Mouse (Mus musculus): Measurements from ENCODE around the gene Dnah10. TPM values are rescaled to one million over a fixed set of nuclear protein-coding genes. Genes with fewer than 3 reads are reported as not detected.

The Dnah10 gene
- total and polyA plus RNA-seq, 2 experiments = not detected

DNA sequence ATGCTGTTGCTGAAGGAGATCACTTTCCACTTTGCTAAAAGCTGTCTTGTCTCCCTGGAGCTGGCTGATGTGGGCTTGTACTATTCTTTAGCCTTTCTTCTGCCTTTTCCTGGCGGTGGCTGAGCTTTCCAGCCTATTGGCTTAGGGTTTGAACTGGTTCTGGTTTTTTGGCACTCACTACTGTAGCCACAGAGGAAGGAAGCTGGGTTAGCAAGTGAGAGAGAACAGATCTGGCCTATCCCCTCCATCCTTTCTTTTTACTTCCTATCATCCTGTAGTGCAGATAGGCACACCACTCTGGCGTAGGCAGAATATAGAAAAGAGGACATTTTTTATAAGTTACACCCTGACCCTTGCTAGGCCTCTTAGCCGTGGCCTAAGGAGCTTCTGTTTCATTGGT lies 148.2 kb downstream of the Dnah10 start:
- Histone ChIP-seq H3K27ac (replicated peaks; ENCODE audit: insufficient read depth, low read depth, low read length) (no peak overlapping the region; the same call in 1 of the 2 replicates), H3K79me2 (ENCODE audit: control insufficient read depth, insufficient read depth, low read length) (peaks cover 31% of the 10 kb centered on the region; the same call in 1 of the 2 replicates), H3K4me1 (ENCODE audit: control insufficient read depth, insufficient read depth, low read length) (no peaks in the 10 kb centered on the region; the same call in 1 of the 2 replicates), H3K9ac (ENCODE audit: low read depth, low read length) (no peak overlapping the region), H3K36me3 (ENCODE audit: control insufficient read depth, insufficient read depth, low read length) (no peaks in the 10 kb centered on the region), H3K27me3 (ENCODE audit: control insufficient read depth, insufficient read depth, low read length) (no peaks in the 10 kb centered on the region), H3K4me3 (ENCODE audit: insufficient read depth, low read depth, low read length) (no peak overlapping the region)
- WGBS = 81% methylated on average over 3 of the region's 3 CpGs
- TF ChIP-seq CTCF (IDR thresholded peaks at IDR 0.05; ENCODE audit: low read depth, low read length) (no peak), POLR2A (IDR thresholded peaks at IDR 0.05; ENCODE audit: extremely low read depth, insufficient read depth, low read length) (no peak)
- DNase-seq (ENCODE audit: extremely low read depth, low read depth, low spot score) = no peak

DNA sequence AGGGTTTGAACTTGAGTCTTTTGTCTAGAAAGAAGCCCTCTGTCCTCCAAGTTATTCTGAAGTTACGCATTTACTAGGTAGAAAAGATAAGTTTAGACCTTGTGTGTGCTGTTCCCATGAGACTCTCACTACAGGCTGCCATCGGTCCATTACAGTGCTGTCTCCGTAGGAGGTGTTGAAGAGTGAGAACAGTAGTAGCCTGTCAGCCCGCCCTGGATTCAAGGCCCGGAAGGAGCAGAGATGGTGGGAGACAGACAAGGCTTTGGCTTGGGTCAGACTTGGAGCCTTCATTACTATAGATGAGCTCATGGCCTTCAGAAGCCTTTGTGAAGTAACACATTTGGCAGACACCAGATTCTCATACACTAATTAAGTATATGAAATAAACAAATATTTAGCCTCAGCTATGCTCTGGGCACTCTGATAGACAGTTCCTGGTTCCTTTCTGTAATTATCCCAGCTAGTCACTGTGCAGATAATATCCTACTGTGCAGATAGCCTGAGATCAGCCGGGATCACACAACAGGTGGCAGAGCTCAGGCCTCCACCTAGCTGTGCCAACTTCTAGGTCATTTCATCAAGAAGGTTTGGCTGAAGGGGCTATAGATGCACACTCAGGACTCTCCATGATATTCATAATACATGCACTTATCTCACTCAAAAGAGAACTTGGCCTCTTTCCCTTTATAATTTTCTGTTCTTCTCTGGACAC lies 149.2 kb downstream of the Dnah10 start:
- peaks cover 29% of the 10 kb centered on the region; the same call in 1 of the 2 replicates for H3K79me2 ChIP-seq (ENCODE audit: control insufficient read depth, insufficient read depth, low read length)
- no peaks in the 10 kb centered on the region; the same call in 1 of the 2 replicates for H3K4me1 ChIP-seq (ENCODE audit: control insufficient read depth, insufficient read depth, low read length)
- H3K4me3 ChIP-seq (ENCODE audit: insufficient read depth, low read depth, low read length) = no peak overlapping the region
- H3K27ac ChIP-seq (replicated peaks; ENCODE audit: insufficient read depth, low read depth, low read length) = no peak overlapping the region
- WGBS = 88% methylated on average over 6 of the region's 6 CpGs
- H3K27me3 ChIP-seq (ENCODE audit: control insufficient read depth, insufficient read depth, low read length) = no peaks in the 10 kb centered on the region
- H3K36me3 ChIP-seq (ENCODE audit: control insufficient read depth, insufficient read depth, low read length) = no peaks in the 10 kb centered on the region
- H3K9ac ChIP-seq (ENCODE audit: low read depth, low read length) = no peak overlapping the region
- no peak for DNase-seq (ENCODE audit: extremely low read depth, low read depth, low spot score)
- TF ChIP-seq POLR2A (IDR thresholded peaks at IDR 0.05; ENCODE audit: extremely low read depth, insufficient read depth, low read length) = no peak
- no peak for TF ChIP-seq CTCF (IDR thresholded peaks at IDR 0.05; ENCODE audit: low read depth, low read length)

DNA sequence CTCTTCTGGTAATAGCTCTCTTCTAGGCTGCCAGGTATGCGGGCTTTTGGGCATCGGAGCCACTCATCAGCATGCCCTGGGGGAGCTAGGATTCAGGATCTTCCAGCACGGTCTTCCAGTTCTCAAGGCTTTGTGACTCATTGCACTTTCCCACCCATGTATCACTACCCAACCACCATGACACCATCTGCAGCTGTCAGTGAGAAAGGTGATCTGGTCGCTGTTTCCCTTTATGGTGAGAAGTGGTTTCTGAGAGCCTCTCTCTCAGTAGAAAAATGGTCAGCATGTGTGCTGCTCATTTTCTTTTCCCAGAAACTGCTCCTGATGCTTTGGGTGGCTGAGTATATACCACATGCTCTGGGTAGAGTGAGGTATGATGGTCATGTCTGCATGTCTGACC lies 154.4 kb downstream of the Dnah10 start:
- no peak for TF ChIP-seq POLR2A (IDR thresholded peaks at IDR 0.05; ENCODE audit: extremely low read depth, insufficient read depth, low read length)
- no peak for TF ChIP-seq CTCF (IDR thresholded peaks at IDR 0.05; ENCODE audit: low read depth, low read length)
- peaks cover 13% of the 10 kb centered on the region; the same call in 1 of the 2 replicates for H3K79me2 ChIP-seq (ENCODE audit: control insufficient read depth, insufficient read depth, low read length)
- WGBS = 96% methylated on average over 4 of the region's 4 CpGs
- H3K4me1 ChIP-seq (ENCODE audit: control insufficient read depth, insufficient read depth, low read length) = no peaks in the 10 kb centered on the region
- no peak overlapping the region for H3K27ac ChIP-seq (replicated peaks; ENCODE audit: insufficient read depth, low read depth, low read length)
- no peak overlapping the region for H3K4me3 ChIP-seq (ENCODE audit: insufficient read depth, low read depth, low read length)
- no peak for DNase-seq (ENCODE audit: extremely low read depth, low read depth, low spot score)
- H3K36me3 ChIP-seq (ENCODE audit: control insufficient read depth, insufficient read depth, low read length) = no peaks in the 10 kb centered on the region
- no peak overlapping the region for H3K9ac ChIP-seq (ENCODE audit: low read depth, low read length)
- no peaks in the 10 kb centered on the region for H3K27me3 ChIP-seq (ENCODE audit: control insufficient read depth, insufficient read depth, low read length)

DNA sequence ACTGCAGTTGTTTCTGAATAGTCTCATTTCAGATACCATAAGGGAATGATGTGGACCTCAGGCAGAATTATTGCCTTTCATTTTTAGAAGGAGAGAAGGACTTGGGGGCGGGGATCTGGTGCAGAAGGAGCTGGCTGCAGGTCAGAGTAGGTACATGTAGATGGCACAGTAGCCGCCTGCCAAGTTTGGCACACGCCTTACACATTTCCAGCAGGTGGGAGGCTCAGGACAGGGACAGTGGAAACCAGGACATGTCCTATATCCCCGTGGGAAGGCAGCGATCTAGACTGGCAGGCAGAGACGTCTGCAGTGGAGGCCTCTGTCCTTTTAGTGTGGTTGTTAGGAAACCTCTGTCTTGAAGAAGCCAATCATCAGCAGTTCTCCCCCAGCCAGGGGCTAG lies 154.9 kb downstream of the Dnah10 start:
- Histone ChIP-seq H3K9ac (ENCODE audit: low read depth, low read length) (no peak overlapping the region), H3K4me3 (ENCODE audit: insufficient read depth, low read depth, low read length) (no peak overlapping the region), H3K4me1 (ENCODE audit: control insufficient read depth, insufficient read depth, low read length) (no peaks in the 10 kb centered on the region), H3K27me3 (ENCODE audit: control insufficient read depth, insufficient read depth, low read length) (no peaks in the 10 kb centered on the region), H3K27ac (replicated peaks; ENCODE audit: insufficient read depth, low read depth, low read length) (no peak overlapping the region), H3K36me3 (ENCODE audit: control insufficient read depth, insufficient read depth, low read length) (peaks cover 3% of the 10 kb centered on the region; the same call in 1 of the 2 replicates), H3K79me2 (ENCODE audit: control insufficient read depth, insufficient read depth, low read length) (peaks cover 11% of the 10 kb centered on the region; the same call in 1 of the 2 replicates)
- 93% methylated on average over 6 of the region's 6 CpGs for WGBS
- DNase-seq (ENCODE audit: extremely low read depth, low read depth, low spot score) = no peak
- TF ChIP-seq CTCF (IDR thresholded peaks at IDR 0.05; ENCODE audit: low read depth, low read length) = no peak
- TF ChIP-seq POLR2A (IDR thresholded peaks at IDR 0.05; ENCODE audit: extremely low read depth, insufficient read depth, low read length) = no peak

DNA sequence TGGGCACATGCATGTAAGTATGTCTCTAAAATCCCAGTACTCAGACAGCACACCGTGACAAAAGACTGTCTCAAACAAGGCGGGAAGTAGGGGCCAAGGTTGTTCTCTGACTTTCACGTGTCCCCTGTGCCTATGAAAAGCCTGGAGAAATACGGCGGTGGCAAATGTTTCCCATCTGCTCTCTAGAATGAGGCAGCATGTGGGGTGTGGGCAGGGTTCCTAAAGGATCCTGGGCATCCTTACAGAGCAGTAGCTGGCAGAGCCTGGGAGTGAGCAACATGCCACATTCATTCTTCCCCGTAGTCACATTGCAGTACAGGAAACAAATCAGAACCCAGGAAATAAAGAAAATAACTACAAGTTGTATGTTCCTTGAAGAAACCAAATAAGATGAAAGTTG lies 159.0 kb downstream of the Dnah10 start:
- H3K4me1 ChIP-seq (ENCODE audit: control insufficient read depth, insufficient read depth, low read length) = no peaks in the 10 kb centered on the region
- H3K27ac ChIP-seq (replicated peaks; ENCODE audit: insufficient read depth, low read depth, low read length) = no peak overlapping the region
- H3K36me3 ChIP-seq (ENCODE audit: control insufficient read depth, insufficient read depth, low read length) = peaks cover 13% of the 10 kb centered on the region
- TF ChIP-seq POLR2A (IDR thresholded peaks at IDR 0.05; ENCODE audit: extremely low read depth, insufficient read depth, low read length) (no peak), CTCF (IDR thresholded peaks at IDR 0.05; ENCODE audit: low read depth, low read length) (no peak)
- H3K9ac ChIP-seq (ENCODE audit: low read depth, low read length) = no peak overlapping the region
- no peaks in the 10 kb centered on the region for H3K79me2 ChIP-seq (ENCODE audit: control insufficient read depth, insufficient read depth, low read length)
- 93% methylated on average over 6 of the region's 6 CpGs for WGBS
- H3K4me3 ChIP-seq (ENCODE audit: insufficient read depth, low read depth, low read length) = no peak overlapping the region
- DNase-seq (ENCODE audit: extremely low read depth, low read depth, low spot score) = no peak
- H3K27me3 ChIP-seq (ENCODE audit: control insufficient read depth, insufficient read depth, low read length) = no peaks in the 10 kb centered on the region

Other genes starting within 250 kb of the Dnah10 start
- 9.6 and 11.6 TPM in 2 replicates for gene Rilpl2, start 246.7 kb upstream of the Dnah10 start, total RNA-seq (2014; rRNA removed)
- 10.1 and 10.4 TPM in 2 replicates for gene Rilpl2, start 246.7 kb upstream of the Dnah10 start, polyA plus RNA-seq (2012; rRNA removed)
- 2.9 and 3.7 TPM in 2 replicates for gene Snrnp35, start 242.0 kb upstream of the Dnah10 start, total RNA-seq (2014; rRNA removed)
- gene Snrnp35, start 242.0 kb upstream of the Dnah10 start, polyA plus RNA-seq (2012; rRNA removed) = 2.2 and 2.5 TPM in 2 replicates
- 1.4 and 1.6 TPM in 2 replicates for gene Rilpl1, start 193.7 kb upstream of the Dnah10 start, total RNA-seq (2014; rRNA removed)
- gene Rilpl1, start 193.7 kb upstream of the Dnah10 start, polyA plus RNA-seq (2012; rRNA removed) = 0.97 and 2.0 TPM in 2 replicates
- 374 and 414 TPM in 2 replicates for gene Tmed2, start 184.4 kb upstream of the Dnah10 start, total RNA-seq (2014; rRNA removed)
- gene Tmed2, start 184.4 kb upstream of the Dnah10 start, polyA plus RNA-seq (2012; rRNA removed) = 124 and 135 TPM in 2 replicates
- gene Ddx55, start 172.2 kb upstream of the Dnah10 start, total RNA-seq (2014; rRNA removed) = 3.0 and 3.8 TPM in 2 replicates
- gene Ddx55, start 172.2 kb upstream of the Dnah10 start, polyA plus RNA-seq (2012; rRNA removed) = 3.5 and 6.3 TPM in 2 replicates
- 10.5 and 13.0 TPM in 2 replicates for gene Eif2b1, start 146.0 kb upstream of the Dnah10 start, total RNA-seq (2014; rRNA removed)
- gene Eif2b1, start 146.0 kb upstream of the Dnah10 start, polyA plus RNA-seq (2012; rRNA removed) = 12.0 and 13.2 TPM in 2 replicates
- gene Gtf2h3, start 145.9 kb upstream of the Dnah10 start, total RNA-seq (2014; rRNA removed) = 11.9 and 12.2 TPM in 2 replicates
- 21.2 and 23.9 TPM in 2 replicates for gene Gtf2h3, start 145.9 kb upstream of the Dnah10 start, polyA plus RNA-seq (2012; rRNA removed)
- 10.8 and 11.7 TPM in 2 replicates for gene Atp6v0a2, start 96.5 kb upstream of the Dnah10 start, total RNA-seq (2014; rRNA removed)
- gene Atp6v0a2, start 96.5 kb upstream of the Dnah10 start, polyA plus RNA-seq (2012; rRNA removed) = 16.4 and 18.0 TPM in 2 replicates
- 0.13 TPM in 1 of 2 replicates, not detected in the other for gene Ccdc92, start 137.3 kb downstream of the Dnah10 start, total RNA-seq (2014; rRNA removed)
- 0.16 and 0.29 TPM in 2 replicates for gene Ccdc92, start 137.3 kb downstream of the Dnah10 start, polyA plus RNA-seq (2012; rRNA removed)
- gene Zfp664, start 137.6 kb downstream of the Dnah10 start, total RNA-seq (2014; rRNA removed) = 12.2 and 14.2 TPM in 2 replicates
- gene Zfp664, start 137.6 kb downstream of the Dnah10 start, polyA plus RNA-seq (2012; rRNA removed) = 5.3 and 6.1 TPM in 2 replicates

Data from liver, adult 2 months (tissue).